Mouse (Mus musculus): ENCODE measurements around the gene Tnr. TPM values are rescaled to one million over a fixed set of nuclear protein-coding genes. Genes with fewer than 3 reads are reported as not detected.

Tnr gene
- total and polyA plus RNA-seq, 3 experiments, result not detected

- H3K36me3 ChIP-seq (replicated peaks in 1 of 2; ENCODE audit: control insufficient read depth in 1 of 2, insufficient read depth in 1 of 2, low read length in 1 of 2), result no peaks in the 10 kb centered on the region
Observed at GRCm38 (mm10) chr1:159629119-159629518, 105.5 kb downstream of the Tnr start.

GRCm38 (mm10) chr1:159629822-159630589, 106.4 kb downstream of the Tnr start:
- Histone ChIP-seq H3K36me3 (replicated peaks in 1 of 2; ENCODE audit: control insufficient read depth in 1 of 2, insufficient read depth in 1 of 2, low read length in 1 of 2) (no peaks in the 10 kb centered on the region), H3K27me3 (replicated peaks) (peaks cover 87% of the 10 kb centered on the region), H3K4me2 (ENCODE audit: insufficient read depth, low read depth, poor library complexity, severe bottlenecking) (no peak overlapping the region), H3K9me3 (replicated peaks; ENCODE audit: low read length) (no peaks in the 10 kb centered on the region), H3K9ac (ENCODE audit: insufficient read depth, low read depth) (no peak overlapping the region), H3K4me1 (ENCODE audit: control insufficient read depth in 1 of 2, insufficient read depth in 2 of 2) (no peaks in the 10 kb centered on the region), H3K79me2 (replicated peaks; ENCODE audit: control insufficient read depth, extremely low read depth, insufficient read depth, poor library complexity, severe bottlenecking) (no peaks in the 10 kb centered on the region), H3K27ac (ENCODE audit: insufficient read depth, low read depth) (no peak overlapping the region), H3K4me3 (replicated peaks in 1 of 3; ENCODE audit: low read depth in 2 of 3, low read length in 2 of 3, poor library complexity in 1 of 3) (no peak overlapping the region)
- no peak for TF ChIP-seq CHD2 (IDR thresholded peaks at IDR 0.05; ENCODE audit: low read length)
- no peak for TF ChIP-seq NELFE (IDR thresholded peaks at IDR 0.05; ENCODE audit: low read depth, low read length)
- no peak for DNase-seq (ENCODE audit: extremely low read depth)
- dilution Hi-C loops (cut with MboI; ENCODE audit: extremely low pct_ligation_motif_present, extremely low pct_unique_long_range_greater_than_20kb, low sequenced_read_pairs) (no loop called here), in situ Hi-C loops (cut with MboI; ENCODE audit: low pct_ligation_motif_present, low pct_unique_long_range_greater_than_20kb, low sequenced_read_pairs) (no loop called here)

More at GRCm38 (mm10) chr1:159629119-159629518, 105.5 kb downstream of the Tnr start:
- Histone ChIP-seq H3K27ac (ENCODE audit: insufficient read depth, low read depth) (no peak overlapping the region), H3K9ac (ENCODE audit: insufficient read depth, low read depth) (no peak overlapping the region), H3K9me3 (replicated peaks; ENCODE audit: low read length) (no peaks in the 10 kb centered on the region), H3K27me3 (replicated peaks) (peaks cover 84% of the 10 kb centered on the region), H3K4me3 (replicated peaks in 1 of 3; ENCODE audit: low read depth in 2 of 3, low read length in 2 of 3, poor library complexity in 1 of 3) (no peak overlapping the region), H3K4me2 (ENCODE audit: insufficient read depth, low read depth, poor library complexity, severe bottlenecking) (no peak overlapping the region), H3K79me2 (replicated peaks; ENCODE audit: control insufficient read depth, extremely low read depth, insufficient read depth, poor library complexity, severe bottlenecking) (no peaks in the 10 kb centered on the region), H3K4me1 (ENCODE audit: control insufficient read depth in 1 of 2, insufficient read depth in 2 of 2) (no peaks in the 10 kb centered on the region)
- no peak for TF ChIP-seq POLR2A (IDR thresholded peaks at IDR 0.05; ENCODE audit: low read depth, low read length)
- TF ChIP-seq E2F4 (IDR thresholded peaks at IDR 0.05; ENCODE audit: insufficient replicate concordance, low read depth, low read length), result no peak
- dilution Hi-C loops (cut with MboI; ENCODE audit: extremely low pct_ligation_motif_present, extremely low pct_unique_long_range_greater_than_20kb, low sequenced_read_pairs) (no loop called here), in situ Hi-C loops (cut with MboI; ENCODE audit: low pct_ligation_motif_present, low pct_unique_long_range_greater_than_20kb, low sequenced_read_pairs) (no loop called here)
- no peak for DNase-seq (ENCODE audit: extremely low read depth)

- dilution Hi-C loops (cut with MboI; ENCODE audit: extremely low pct_ligation_motif_present, extremely low pct_unique_long_range_greater_than_20kb, low sequenced_read_pairs), result no loop called here
- Histone ChIP-seq H3K4me3 (replicated peaks in 1 of 3; ENCODE audit: low read depth in 2 of 3, low read length in 2 of 3, poor library complexity in 1 of 3) (no peak overlapping the region), H3K4me1 (ENCODE audit: control insufficient read depth in 1 of 2, insufficient read depth in 2 of 2) (no peaks in the 10 kb centered on the region), H3K9me3 (replicated peaks; ENCODE audit: low read length) (no peaks in the 10 kb centered on the region), H3K27me3 (replicated peaks) (peaks cover 83% of the 10 kb centered on the region), H3K36me3 (replicated peaks in 1 of 2; ENCODE audit: control insufficient read depth in 1 of 2, insufficient read depth in 1 of 2, low read length in 1 of 2) (no peaks in the 10 kb centered on the region), H3K79me2 (replicated peaks; ENCODE audit: control insufficient read depth, extremely low read depth, insufficient read depth, poor library complexity, severe bottlenecking) (no peaks in the 10 kb centered on the region), H3K4me2 (ENCODE audit: insufficient read depth, low read depth, poor library complexity, severe bottlenecking) (no peak overlapping the region), H3K9ac (ENCODE audit: insufficient read depth, low read depth) (no peak overlapping the region), H3K27ac (ENCODE audit: insufficient read depth, low read depth) (no peak overlapping the region)
- no peak for DNase-seq (ENCODE audit: extremely low read depth)
- no peak for TF ChIP-seq GABPA (IDR thresholded peaks at IDR 0.05; ENCODE audit: insufficient replicate concordance, low read depth, low read length)
- TF ChIP-seq SMC3 (IDR thresholded peaks at IDR 0.05; ENCODE audit: low read depth, low read length), result no peak
- TF ChIP-seq MEF2A (IDR thresholded peaks at IDR 0.05; ENCODE audit: borderline replicate concordance, low read depth, low read length), result no peak
- TF ChIP-seq UBTF (IDR thresholded peaks at IDR 0.05; ENCODE audit: low read depth, low read length), result no peak
- no peak for TF ChIP-seq ETS1 (conservative IDR thresholded peaks at IDR 0.05; ENCODE audit: low read depth, low read length)
- TF ChIP-seq ZMIZ1 (IDR thresholded peaks at IDR 0.05; ENCODE audit: low read depth, low read length), result no peak
- TF ChIP-seq PAX5 (IDR thresholded peaks at IDR 0.05; ENCODE audit: low read length), result no peak
- TF ChIP-seq IRF4 (IDR thresholded peaks at IDR 0.05; ENCODE audit: low read depth, low read length), result no peak
- no peak for TF ChIP-seq USF2 (conservative IDR thresholded peaks at IDR 0.05; ENCODE audit: low read depth, low read length)
- TF ChIP-seq NRF1 (IDR thresholded peaks at IDR 0.05; ENCODE audit: low read depth, low read length), result no peak
- TF ChIP-seq ZNF384 (IDR thresholded peaks at IDR 0.05; ENCODE audit: low read depth, low read length), result no peak
- no peak for TF ChIP-seq ZKSCAN1 (IDR thresholded peaks at IDR 0.05; ENCODE audit: borderline replicate concordance, low read depth, low read length)
- no peak for TF ChIP-seq CHD2 (IDR thresholded peaks at IDR 0.05; ENCODE audit: low read length)
- TF ChIP-seq CTCF (conservative IDR thresholded peaks at IDR 0.05 in 1 of 2, IDR thresholded peaks at IDR 0.05 in 1 of 2; ENCODE audit: low read depth in 2 of 2, low read length in 2 of 2), result no peak
- no peak for TF ChIP-seq ELF1 (IDR thresholded peaks at IDR 0.05; ENCODE audit: low read depth, low read length)
- no peak for TF ChIP-seq MAFK (IDR thresholded peaks at IDR 0.05; ENCODE audit: insufficient replicate concordance, low read length)
- no peak for TF ChIP-seq MYC (IDR thresholded peaks at IDR 0.05; ENCODE audit: low read depth, low read length)
- no peak for TF ChIP-seq EP300 (IDR thresholded peaks at IDR 0.05; ENCODE audit: low read length)
- in situ Hi-C loops (cut with MboI; ENCODE audit: low pct_ligation_motif_present, low pct_unique_long_range_greater_than_20kb, low sequenced_read_pairs), result no loop called here
Observed at GRCm38 (mm10) chr1:159632558-159632957, 109.0 kb downstream of the Tnr start.

Measured in CH12.LX (cell line).